Mouse (Mus musculus) brown adipose tissue, adult 24 weeks (tissue): ENCODE data around the gene Scn10a. TPM values are rescaled to one million over a fixed set of nuclear protein-coding genes. Genes with fewer than 3 reads are reported as not detected.

ENCODE experiments used
- H3K27ac ChIP-seq: fragments of 200-500 bp; replicated peaks from 2 replicates; pipeline ENCODE4 v1.5.1; 2012; ENCODE audit warnings: low read depth, mild to moderate bottlenecking, low read length
- H3K4me1 ChIP-seq: fragments of 200-500 bp; 2 replicates; pipeline ENCODE4 v1.6.1; 2012; ENCODE audit warnings: low read length, mixed read lengths; ENCODE audit not compliant: control insufficient read depth, insufficient read depth, insufficient read length
- H3K4me3 ChIP-seq: fragments of 200-500 bp; 2 replicates; pipeline ENCODE4 v1.5.1; 2012; ENCODE audit warnings: low read depth, mild to moderate bottlenecking, low read length, moderate library complexity; ENCODE audit not compliant: insufficient read depth
- polyA plus RNA-seq: library from polyadenylated mRNA; stranded (reverse); fragments of >200 nt; gene quantifications from 2 replicates; pipeline ENCODE4 v1.2.4, GENCODE M21; 2012; ENCODE audit not compliant: missing spikeins, insufficient read depth, insufficient read length

Scn10a gene
- polyA plus RNA-seq, 1 experiment = not detected

DNA sequence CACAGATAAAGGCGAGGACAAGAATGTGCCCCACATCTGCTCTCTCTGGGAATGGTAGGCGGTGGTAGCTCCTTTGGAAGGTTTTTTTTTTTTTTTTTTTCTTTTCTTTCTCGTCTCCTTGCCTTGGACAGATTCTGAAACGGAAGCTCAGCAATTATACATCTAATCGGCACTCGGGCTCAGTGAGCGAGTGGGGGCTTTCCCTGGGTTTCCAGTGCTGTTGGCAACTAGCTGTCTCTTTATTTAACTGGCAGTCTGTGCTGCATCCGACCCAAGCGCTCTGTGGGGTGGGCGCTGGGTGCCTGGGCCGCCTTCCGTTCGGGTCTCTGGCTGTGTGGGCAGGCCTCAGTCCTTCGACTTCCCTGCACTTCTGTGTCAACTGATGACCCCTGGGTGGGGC, 146.1 kb downstream of the Scn10a start:
- Histone ChIP-seq H3K4me3 (no peak overlapping the region), H3K4me1 (no peaks in the 10 kb centered on the region), H3K27ac (no peak overlapping the region)

- Histone ChIP-seq H3K27ac (no peak overlapping the region), H3K4me3 (no peak overlapping the region), H3K4me1 (no peaks in the 10 kb centered on the region)
These were observed 147.7 kb downstream of the Scn10a start for GRCm38 (mm10) chr9:119571411-119571888.

- no peaks in the 10 kb centered on the region for H3K4me1 ChIP-seq
- H3K4me3 ChIP-seq = no peak overlapping the region
- no peak overlapping the region for H3K27ac ChIP-seq
These were observed 148.5 kb downstream of the Scn10a start for GRCm38 (mm10) chr9:119570652-119571051.

- Histone ChIP-seq H3K4me1 (no peaks in the 10 kb centered on the region), H3K27ac (no peak overlapping the region), H3K4me3 (no peak overlapping the region)
These were observed 150.4 kb downstream of the Scn10a start for GRCm38 (mm10) chr9:119568732-119569131.

DNA sequence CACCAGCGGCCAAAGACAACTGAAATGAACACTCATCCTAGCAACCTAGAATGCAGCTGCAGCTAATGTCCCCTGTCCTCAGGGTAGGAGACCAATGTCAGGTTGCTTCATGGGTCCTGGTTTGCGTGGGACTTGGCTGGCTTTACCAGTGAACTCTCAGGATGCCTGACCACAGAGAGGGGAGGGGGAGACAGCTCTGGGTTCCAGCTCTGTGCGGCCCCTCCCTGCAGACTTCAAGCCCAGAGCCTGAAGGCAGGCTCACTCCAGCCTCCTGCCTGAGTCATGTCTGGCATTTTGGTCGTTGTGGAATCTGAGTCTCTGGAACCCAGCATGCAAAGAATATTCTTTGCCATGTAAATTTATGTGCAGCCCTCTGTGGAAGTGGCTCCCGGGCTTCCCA, 151.3 kb downstream of the Scn10a start:
- Histone ChIP-seq H3K4me3 (no peak overlapping the region), H3K27ac (no peak overlapping the region), H3K4me1 (no peaks in the 10 kb centered on the region)

DNA sequence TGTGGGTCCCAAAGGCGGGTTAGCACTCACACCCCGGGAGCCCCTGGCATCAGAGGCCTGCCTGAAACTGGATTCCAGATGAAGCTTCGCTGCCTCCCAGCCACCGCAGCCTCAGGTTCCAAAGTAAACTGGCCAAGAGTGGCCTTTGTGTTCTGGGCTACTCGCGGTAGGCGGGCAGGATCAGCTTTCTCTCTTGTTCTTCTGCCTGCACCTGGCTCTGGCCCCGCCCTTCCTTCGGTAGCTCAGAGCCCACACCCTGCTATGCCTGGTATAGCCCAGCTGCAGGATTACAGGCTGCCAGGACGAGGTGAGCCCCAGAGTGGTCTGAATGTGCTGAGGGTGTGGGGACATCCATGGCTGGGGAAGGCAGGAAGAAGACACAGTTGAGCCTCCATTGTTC, 152.9 kb downstream of the Scn10a start:
- peaks cover 3% of the 10 kb centered on the region; the same call in 1 of the 2 replicates for H3K4me1 ChIP-seq
- no peak overlapping the region for H3K4me3 ChIP-seq
- no peak overlapping the region for H3K27ac ChIP-seq

DNA sequence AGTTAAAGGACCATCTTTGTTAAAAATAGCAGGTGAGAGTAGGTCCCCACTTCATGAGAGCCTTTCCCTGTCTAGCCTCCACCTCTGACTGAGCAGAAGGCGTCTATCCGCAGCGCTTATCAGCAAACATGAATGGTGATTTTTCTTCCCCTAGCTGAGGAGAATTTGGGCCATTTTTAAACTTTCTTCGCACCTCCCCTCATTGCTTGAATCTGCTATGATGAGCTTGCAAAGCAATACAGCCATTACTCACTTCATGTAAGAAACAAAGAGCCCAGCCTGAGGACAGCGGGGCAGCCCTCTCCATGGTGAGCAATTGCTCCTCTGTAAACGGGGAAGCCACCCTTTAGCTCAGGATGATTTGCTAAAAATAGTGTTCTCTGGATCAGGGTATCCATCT, 154.3 kb downstream of the Scn10a start:
- no peak overlapping the region for H3K4me3 ChIP-seq
- H3K27ac ChIP-seq = no peak overlapping the region
- peaks cover 3% of the 10 kb centered on the region; the same call in 1 of the 2 replicates for H3K4me1 ChIP-seq

DNA sequence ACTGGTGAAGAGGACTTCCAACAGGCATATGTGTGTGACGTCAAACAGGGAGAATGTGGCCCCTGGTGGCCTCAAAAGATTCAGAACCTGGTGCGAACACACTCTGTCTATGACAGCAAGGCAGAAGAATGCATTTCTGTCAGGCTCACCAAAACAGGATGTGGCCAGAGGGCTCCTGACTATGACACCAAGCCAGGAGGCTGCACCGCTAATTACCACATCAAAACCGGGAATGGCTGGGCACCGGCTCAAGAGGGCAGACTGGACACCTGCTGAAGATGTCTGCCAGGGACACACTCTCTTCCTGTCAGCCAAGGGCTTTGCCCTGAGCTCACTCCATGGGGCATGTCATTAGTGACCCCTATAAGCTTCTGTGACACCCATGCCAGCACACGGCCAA, 155.5 kb downstream of the Scn10a start:
- Histone ChIP-seq H3K4me1 (peaks cover 3% of the 10 kb centered on the region; the same call in 1 of the 2 replicates), H3K4me3 (no peak overlapping the region), H3K27ac (no peak overlapping the region)

GRCm38 (mm10) chr9:119562256-119562655, 156.9 kb downstream of the Scn10a start:
- Histone ChIP-seq H3K27ac (no peak overlapping the region), H3K4me1 (peaks cover 3% of the 10 kb centered on the region; the same call in 1 of the 2 replicates), H3K4me3 (no peak overlapping the region)

- Histone ChIP-seq H3K4me3 (no peak overlapping the region), H3K27ac (no peak overlapping the region), H3K4me1 (peaks cover 3% of the 10 kb centered on the region; the same call in 1 of the 2 replicates)
These were observed 157.4 kb downstream of the Scn10a start for GRCm38 (mm10) chr9:119561746-119562145.

GRCm38 (mm10) chr9:119559537-119560276, 159.4 kb downstream of the Scn10a start:
- H3K4me3 ChIP-seq = no peak overlapping the region
- H3K4me1 ChIP-seq = peaks cover 3% of the 10 kb centered on the region; the same call in 1 of the 2 replicates
- H3K27ac ChIP-seq = no peak overlapping the region

Other genes starting within 250 kb of the Scn10a start
- gene Scn5a, start 140.3 kb downstream of the Scn10a start, polyA plus RNA-seq = not detected in 2 replicates
- gene Scn11a, start 106.1 kb upstream of the Scn10a start, polyA plus RNA-seq = not detected in 2 replicates
- 26.2 and 36.3 TPM in 2 replicates for gene Wdr48, start 175.6 kb upstream of the Scn10a start, polyA plus RNA-seq
- 6.2 and 8.3 TPM in 2 replicates for gene Gorasp1, start 218.2 kb upstream of the Scn10a start, polyA plus RNA-seq
- not detected in 2 replicates for gene Ttc21a, start 218.3 kb upstream of the Scn10a start, polyA plus RNA-seq